Mouse (Mus musculus) spleen, adult 2 months (tissue): Measurements from ENCODE around the gene Lzts2. TPM values are rescaled to one million over a fixed set of nuclear protein-coding genes. Genes with fewer than 3 reads are reported as not detected.

Experiments used
- DNase-seq, 2 experiments: peaks; one replicate each; pipeline versions ENCODE4 v3.0.0 to v3.0.0-alpha.2; 2012 to 2021; ENCODE audit warnings: low spot score in 2 of 2, low read depth in 1 of 2
- H3K27ac ChIP-seq: fragments of 200-500 bp; 2 replicates; pipeline ENCODE4 v1.5.1; 2012; ENCODE audit warnings: low read length, inconsistent platforms; ENCODE audit not compliant: insufficient read depth
- H3K27me3 ChIP-seq: fragments of 200-500 bp; 2 replicates; pipeline ENCODE4 v1.6.1; 2012; ENCODE audit warnings: mild to moderate bottlenecking, moderate library complexity, low read length, inconsistent platforms; ENCODE audit not compliant: control insufficient read depth, insufficient read depth
- H3K36me3 ChIP-seq: fragments of 200-500 bp; 2 replicates; pipeline ENCODE4 v1.6.1; 2012; ENCODE audit warnings: mild to moderate bottlenecking, low read length, inconsistent platforms; ENCODE audit not compliant: control insufficient read depth, insufficient read depth
- H3K4me1 ChIP-seq: fragments of 200-500 bp; 2 replicates; pipeline ENCODE4 v1.6.1; 2011; ENCODE audit warnings: inconsistent platforms; ENCODE audit not compliant: control insufficient read depth, insufficient read depth, insufficient read length
- H3K4me3 ChIP-seq: fragments of 200-500 bp; 2 replicates; pipeline ENCODE4 v1.5.1; 2011; ENCODE audit warnings: mild to moderate bottlenecking, inconsistent platforms; ENCODE audit not compliant: insufficient read depth, insufficient read length; ENCODE audit errors: extremely low read depth
- CTCF ChIP-seq: fragments of 200-500 bp; IDR thresholded peaks from 2 replicates; pipeline ENCODE4 v1.5.1; 2011; ENCODE audit warnings: mild to moderate bottlenecking, inconsistent platforms; ENCODE audit not compliant: insufficient read depth, insufficient read length, insufficient replicate concordance; ENCODE audit errors: extremely low read depth
- POLR2A ChIP-seq: fragments of 200-500 bp; IDR thresholded peaks from 2 replicates; pipeline ENCODE4 v1.6.1; 2011; ENCODE audit warnings: low read depth, low read length, inconsistent platforms
- WGBS: fragments of 180-500 bp; shearing (Covaris S2); methylation state at CpG from one replicate; pipeline ENCODE4 v1.1.7; 2018; 5-methylcytosine and 5-hydroxymethylcytosine counted together
- polyA plus RNA-seq: library from polyadenylated mRNA; depleted of rRNA; stranded (reverse); fragments of >200 nt; gene quantifications from 2 replicates; pipeline ENCODE4 v1.2.3, GENCODE M21; 2012; rRNA removed

The Lzts2 gene
- polyA plus RNA-seq, 1 experiment: 23.3 TPM

DNA sequence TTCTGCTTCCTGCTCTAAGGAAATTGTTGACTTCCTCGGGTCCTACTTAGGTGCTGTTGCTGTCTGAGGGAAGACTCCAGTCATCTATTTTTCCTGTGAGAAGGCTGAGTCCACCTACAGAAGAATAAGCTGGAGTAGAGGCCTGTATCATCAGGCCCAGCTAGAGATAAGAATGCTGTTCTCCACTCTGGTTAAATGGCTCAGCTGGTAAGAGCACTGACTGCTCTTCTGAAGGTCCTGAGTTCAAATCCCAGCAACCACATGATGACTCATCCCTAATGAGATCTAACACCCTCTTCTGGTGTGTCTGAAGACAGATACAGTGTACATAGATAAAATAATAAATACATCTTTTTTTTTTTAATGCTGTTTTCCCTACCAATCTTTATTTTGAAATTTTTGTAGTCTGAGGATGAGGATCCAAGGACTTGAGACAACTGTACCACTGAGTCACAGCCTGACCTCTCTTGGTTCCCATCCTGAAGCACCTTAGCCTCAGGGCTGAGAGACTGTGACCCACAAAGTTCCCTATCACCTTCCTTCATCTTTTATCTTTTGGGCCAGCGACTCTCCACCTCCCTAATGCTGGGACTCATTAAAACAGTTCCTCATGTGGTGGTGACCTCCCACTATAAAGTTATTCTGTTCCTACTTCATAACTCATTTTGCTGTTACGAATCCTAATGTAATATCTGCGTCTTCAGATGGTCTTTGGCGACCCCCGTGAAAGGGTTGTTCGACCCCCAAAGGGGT is 53.7 kb downstream of the Lzts2 start:
- Histone ChIP-seq H3K36me3 (no peaks in the 10 kb centered on the region), H3K27me3 (0 out of 2 replicates have a peak, but pooled peaks cover 1% of the 10 kb centered on the region), H3K4me1 (no peaks in the 10 kb centered on the region), H3K4me3 (no peak overlapping the region), H3K27ac (no peak overlapping the region)
- DNase-seq: no peak
- WGBS: 73% methylated on average over 7 of the region's 7 CpGs
- no peak for TF ChIP-seq CTCF
- TF ChIP-seq POLR2A: no peak

DNA sequence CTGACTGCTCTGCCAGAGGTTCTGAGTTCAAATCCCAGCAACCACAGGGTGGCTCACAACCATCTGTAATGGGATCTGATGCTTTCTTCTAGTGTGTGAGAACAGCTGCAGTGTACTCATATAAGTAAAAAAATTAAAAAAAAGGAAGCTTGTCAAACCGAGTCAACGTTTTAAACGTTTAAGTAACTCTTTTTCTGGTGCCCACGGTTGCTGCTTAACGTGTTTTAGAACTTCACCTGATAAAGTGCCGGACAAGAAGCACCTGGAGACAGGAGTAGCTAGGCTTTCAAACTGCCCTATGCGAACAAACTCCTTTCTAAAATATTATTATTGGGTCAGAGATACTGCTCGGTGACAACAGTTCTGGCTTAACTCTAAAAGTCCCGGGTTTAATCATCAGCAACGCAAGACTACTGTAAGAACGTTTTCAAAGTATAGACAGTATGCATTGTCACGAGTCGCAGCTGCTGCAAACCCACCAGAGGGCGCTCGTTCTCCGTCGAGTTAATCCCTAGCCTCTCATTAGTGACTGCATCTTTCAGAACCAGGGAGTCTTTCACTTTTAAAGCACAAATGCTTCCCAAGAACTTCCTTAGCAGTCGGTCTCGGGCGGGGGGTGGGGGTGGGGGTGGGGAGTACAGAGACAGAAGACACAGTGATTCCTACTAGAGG is 59.8 kb downstream of the Lzts2 start:
- peaks cover 8% of the 10 kb centered on the region; the same call in 1 of the 2 replicates for H3K4me1 ChIP-seq
- TF ChIP-seq CTCF: peak; percentile 88; the same call in 1 of the 2 replicates
- no peak for TF ChIP-seq POLR2A
- peak overlapping the region; percentile 89 for H3K4me3 ChIP-seq
- peak; percentile 75 to 88 for DNase-seq
- H3K27ac ChIP-seq: no peak overlapping the region
- peaks cover 15% of the 10 kb centered on the region; the same call in 1 of the 2 replicates for H3K27me3 ChIP-seq
- 5% methylated on average over 20 of the region's 20 CpGs for WGBS
- H3K36me3 ChIP-seq: no peaks in the 10 kb centered on the region

- H3K27ac ChIP-seq: peak within 1 kb of the TSS; percentile 98
- peak within 1 kb of the TSS; percentile 89 for H3K4me3 ChIP-seq
- H3K27me3 ChIP-seq: peaks cover 18% of the 10 kb centered on the region
- H3K4me1 ChIP-seq: peaks cover 11% of the 10 kb centered on the region
- H3K36me3 ChIP-seq: no peaks in the 10 kb centered on the region
- DNase-seq: peak; percentile 73 to 86
- WGBS: under 1% methylated on average over 45 of the region's 45 CpGs
- TF ChIP-seq CTCF (no peak), POLR2A (peak; percentile 92)
Observed at GRCm38 (mm10) chr19:45074580-45075322, 60.5 kb downstream of the Lzts2 start, which contains the start of gene Kazald1. TSS of gene Kazald1 (plus strand) at chr19:45075241.

GRCm38 (mm10) chr19:45075323-45076035 is 61.3 kb downstream of the Lzts2 start:
- no peak for TF ChIP-seq POLR2A
- no peak for TF ChIP-seq CTCF
- no peaks in the 10 kb centered on the region for H3K36me3 ChIP-seq
- peaks cover 17% of the 10 kb centered on the region for H3K4me1 ChIP-seq
- H3K27me3 ChIP-seq: peaks cover 25% of the 10 kb centered on the region
- WGBS: under 1% methylated on average over 32 of the region's 32 CpGs
- H3K27ac ChIP-seq: peak overlapping the region; percentile 69
- peak overlapping the region; percentile 89 for H3K4me3 ChIP-seq
- DNase-seq: no peak

- Histone ChIP-seq H3K4me3 (peak overlapping the region; percentile 89; the same call in 1 of the 2 replicates), H3K36me3 (no peaks in the 10 kb centered on the region), H3K4me1 (peaks cover 21% of the 10 kb centered on the region), H3K27me3 (peaks cover 28% of the 10 kb centered on the region), H3K27ac (no peak overlapping the region)
- no peak for DNase-seq
- TF ChIP-seq POLR2A: no peak
- no peak for TF ChIP-seq CTCF
- 22% methylated on average over 17 of the region's 17 CpGs for WGBS
Observed at GRCm38 (mm10) chr19:45076036-45076575, 61.9 kb downstream of the Lzts2 start.

Other genes with a start within 250 kb of the Lzts2 start
- gene Slf2, start 83.3 kb upstream of the Lzts2 start, polyA plus RNA-seq: 26.8 and 92.8 TPM in 2 replicates
- 1.3 and 1.6 TPM in 2 replicates for gene Sema4g, start 25.3 kb upstream of the Lzts2 start, polyA plus RNA-seq
- 6.1 and 6.4 TPM in 2 replicates for gene Twnk, start 8.8 kb upstream of the Lzts2 start, polyA plus RNA-seq
- 53.1 and 85.2 TPM in 2 replicates for gene Mrpl43, start 8.0 kb upstream of the Lzts2 start, polyA plus RNA-seq
- 0.04 and 0.09 TPM in 2 replicates for gene Pdzd7, start 31.3 kb downstream of the Lzts2 start, polyA plus RNA-seq
- gene Sfxn3, start 33.1 kb downstream of the Lzts2 start, polyA plus RNA-seq: 23.9 and 25.9 TPM in 2 replicates
- 63.8 and 81.4 TPM in 2 replicates for gene Kazald1, start 60.8 kb downstream of the Lzts2 start, polyA plus RNA-seq
- 37.3 and 51.1 TPM in 2 replicates for gene Tlx1, start 136.3 kb downstream of the Lzts2 start, polyA plus RNA-seq
- gene Lbx1, start 221.4 kb downstream of the Lzts2 start, polyA plus RNA-seq: not detected in 2 replicates